Mouse (Mus musculus): Measurements from ENCODE around the gene Elane.

GRCm38 (mm10) chr10:79879527-79879926 is 6.5 kb upstream of the Elane start:
- TF ChIP-seq CTCF (IDR thresholded peaks at IDR 0.05; ENCODE audit: low read depth) (no peak), EP300 (IDR thresholded peaks at IDR 0.05; ENCODE audit: low read depth) (no peak)

All from liver, postnatal 0 days (tissue).